ENCODE assay signal across 11 mouse cellular contexts in genomic region chr7:143900667-143901066, GRCm38 (mm10). TPM values are rescaled to one million over a fixed set of nuclear protein-coding genes. Genes with fewer than 3 reads are reported as not detected.
A peak's percentile ranks its signal among the peaks of the same experiment; 100 is the strongest.
DNase-seq lines count a peak whose midpoint lies in the region; ATAC-seq lines count a peak whose summit lies in the region.
"Had no signal": no experiment of that assay in that cellular context is flagged by ENCODE, and none has a peak within 500 bp of the region (broad histone marks: within the 10 kb centered on the region; RNA-seq: fewer than 3 reads in every experiment).

No protein-coding gene starts in this region.

- H3K36me3 ChIP-seq in embryonic facial prominence, embryonic 11.5 days (replicated peaks; ENCODE audit: control insufficient read depth, insufficient read depth, low read depth, low read length): no peaks in the 10 kb centered on the region
- no peaks in the 10 kb centered on the region for H3K36me3 ChIP-seq in embryonic facial prominence, embryonic 10.5 days (replicated peaks)
- H3K36me3 ChIP-seq: heart, embryonic 13.5 days; liver, embryonic 13.5 days; neural tube, embryonic 15.5 days had no signal

- no peaks in the 10 kb centered on the region for H3K27me3 ChIP-seq in embryonic facial prominence, embryonic 11.5 days (ENCODE audit: control insufficient read depth, insufficient read depth, low read length)
- no peaks in the 10 kb centered on the region for H3K27me3 ChIP-seq in embryonic facial prominence, embryonic 10.5 days (replicated peaks; ENCODE audit: low read depth, poor library complexity, severe bottlenecking)
- H3K27me3 ChIP-seq: liver, embryonic 13.5 days; neural tube, embryonic 15.5 days had no signal

- no peak overlapping the region for H3K4me2 ChIP-seq in embryonic facial prominence, embryonic 11.5 days (ENCODE audit: low read depth, low read length)
- H3K4me2 ChIP-seq: heart, embryonic 13.5 days; liver, embryonic 13.5 days; neural tube, embryonic 15.5 days had no signal

- H3K4me3 ChIP-seq in embryonic facial prominence, embryonic 11.5 days (ENCODE audit: low read depth, low read length): no peak overlapping the region
- no peak overlapping the region for H3K4me3 ChIP-seq in embryonic facial prominence, embryonic 10.5 days
- H3K4me3 ChIP-seq: heart, embryonic 13.5 days; liver, embryonic 13.5 days; neural tube, embryonic 15.5 days had no signal

- H3K9me3 ChIP-seq in embryonic facial prominence, embryonic 11.5 days (replicated peaks; ENCODE audit: control insufficient read depth, low read length): no peaks in the 10 kb centered on the region
- H3K9me3 ChIP-seq in embryonic facial prominence, embryonic 10.5 days: no peaks in the 10 kb centered on the region
- H3K9me3 ChIP-seq: heart, embryonic 13.5 days; liver, embryonic 13.5 days; neural tube, embryonic 15.5 days had no signal

- WGBS in embryonic facial prominence, embryonic 11.5 days: 15% methylated on average over 2 of the region's 2 CpGs
- WGBS in embryonic facial prominence, embryonic 10.5 days: 34% methylated on average over 2 of the region's 2 CpGs

- H3K9ac ChIP-seq in embryonic facial prominence, embryonic 11.5 days (replicated peaks; ENCODE audit: low read length): no peak overlapping the region
- H3K9ac ChIP-seq: heart, embryonic 13.5 days; liver, embryonic 13.5 days; neural tube, embryonic 15.5 days had no signal

- DNase-seq in embryonic facial prominence, embryonic 11.5 days (ENCODE audit: low spot score): peak; percentile 27
- DNase-seq in embryonic facial prominence, embryonic 10.5 days (ENCODE audit: low spot score): no peak
- DNase-seq in left cerebral cortex, adult 11 months (ENCODE audit: low spot score): peak; percentile 8
- no peak for DNase-seq in left cerebral cortex, postnatal 36 days (ENCODE audit: low spot score in 2 of 2)
- DNase-seq in adipocyte (ENCODE audit: low spot score): peak; percentile 68
- DNase-seq in left cerebral cortex, postnatal 14 days (ENCODE audit: low spot score in 2 of 2): peak; percentile 50 to 53
- no peak for DNase-seq in ovary, adult 18-20 months (ENCODE audit: low spot score)
- DNase-seq in urinary bladder, postnatal 25 days (ENCODE audit: low spot score): no peak
- DNase-seq: liver, embryonic 13.5 days had no signal

- intact Hi-C loops in left cerebral cortex, postnatal 36 days (cut with DNase I): loop anchor here (2.0 kb wide), 1 partner anchor 172 kb away; no protein-coding TSS in a partner anchor
- intact Hi-C loops in left cerebral cortex, postnatal 14 days (cut with DNase I): loop anchor here (2.0 to 10.0 kb wide), 2 partner anchors 172 to 284 kb away; no protein-coding TSS in a partner anchor

- no peak overlapping the region for H3K27ac ChIP-seq in embryonic facial prominence, embryonic 11.5 days (replicated peaks; ENCODE audit: low read depth, low read length)
- no peak overlapping the region for H3K27ac ChIP-seq in embryonic facial prominence, embryonic 10.5 days (replicated peaks)
- H3K27ac ChIP-seq: heart, embryonic 13.5 days; liver, embryonic 13.5 days; neural tube, embryonic 15.5 days had no signal

- no peaks in the 10 kb centered on the region for H3K4me1 ChIP-seq in embryonic facial prominence, embryonic 11.5 days (ENCODE audit: control insufficient read depth, insufficient read depth, low read length)
- 0 out of 2 replicates have a peak, but pooled peaks cover 4% of the 10 kb centered on the region for H3K4me1 ChIP-seq in embryonic facial prominence, embryonic 10.5 days
- H3K4me1 ChIP-seq: heart, embryonic 13.5 days; liver, embryonic 13.5 days had no signal

- no peak for ATAC-seq in embryonic facial prominence, embryonic 11.5 days (replicated peaks; ENCODE audit: insufficient number of reproducible peaks, low FRiP score, low TSS enrichment, low read depth)

RNA-seq across cellular contexts. Expression of gene Gm498, which starts 34.0 kb away (rescaled TPM):
- polyA plus RNA-seq in embryonic facial prominence, embryonic 11.5 days (2014; fragmentation: Nextera tagmentation; extraction: Ambion mirVana): not detected in 2 replicates
- polyA plus RNA-seq in embryonic facial prominence, embryonic 10.5 days (2016; fragmentation: Nextera tagmentation; extraction: Ambion mirVana): not detected in 2 replicates
- total RNA-seq in left cerebral cortex, postnatal 36 days (2021): not detected
- total RNA-seq in left cerebral cortex, postnatal 14 days (2021): not detected
- polyA plus RNA-seq: heart, embryonic 13.5 days; liver, embryonic 13.5 days; neural tube, embryonic 15.5 days had no signal

Comparison
In these comparisons a context has a peak if more than half of its experiments do, and no peak if none do; other contexts are left out.
1. DNase-seq: peak in embryonic facial prominence, embryonic 11.5 days (single experiment), left cerebral cortex, adult 11 months (single experiment), adipocyte (single experiment) and left cerebral cortex, postnatal 14 days (2 of 2); none in embryonic facial prominence, embryonic 10.5 days (single experiment), left cerebral cortex, postnatal 36 days (0 of 2), ovary, adult 18-20 months (single experiment) and urinary bladder, postnatal 25 days (single experiment).